22 mouse cellular contexts compared by ENCODE assay signal in genomic region chr6:97540458-97540857, GRCm38 (mm10).
DNase-seq lines count a peak whose midpoint lies in the region; ATAC-seq and TF ChIP-seq lines count a peak whose summit lies in the region.
"Had no signal": no experiment of that assay in that cellular context is flagged by ENCODE, and none has a peak within 500 bp of the region (broad histone marks: within the 10 kb centered on the region; RNA-seq: fewer than 3 reads in every experiment).

No protein-coding gene starts in this region.

- H3K9me3 ChIP-seq in forebrain, embryonic 13.5 days (replicated peaks) = no peaks in the 10 kb centered on the region
- H3K9me3 ChIP-seq in forebrain, embryonic 12.5 days = no peaks in the 10 kb centered on the region
- H3K9me3 ChIP-seq in forebrain, embryonic 15.5 days = no peaks in the 10 kb centered on the region
- no peaks in the 10 kb centered on the region for H3K9me3 ChIP-seq in forebrain, postnatal 0 days (ENCODE audit: low read length)
- H3K9me3 ChIP-seq in neural tube, embryonic 13.5 days = no peaks in the 10 kb centered on the region
- no peaks in the 10 kb centered on the region for H3K9me3 ChIP-seq in neural tube, embryonic 15.5 days (replicated peaks)
- H3K9me3 ChIP-seq: embryonic facial prominence, embryonic 10.5 days; embryonic facial prominence, embryonic 12.5 days had no signal

- no peaks in the 10 kb centered on the region for H3K36me3 ChIP-seq in forebrain, embryonic 13.5 days (ENCODE audit: poor library complexity, severe bottlenecking)
- no peaks in the 10 kb centered on the region for H3K36me3 ChIP-seq in forebrain, embryonic 12.5 days (replicated peaks)
- no peaks in the 10 kb centered on the region for H3K36me3 ChIP-seq in forebrain, embryonic 15.5 days
- H3K36me3 ChIP-seq in forebrain, postnatal 0 days (ENCODE audit: insufficient read depth) = no peaks in the 10 kb centered on the region
- H3K36me3 ChIP-seq in neural tube, embryonic 13.5 days = no peaks in the 10 kb centered on the region
- H3K36me3 ChIP-seq in neural tube, embryonic 15.5 days = no peaks in the 10 kb centered on the region
- H3K36me3 ChIP-seq: embryonic facial prominence, embryonic 10.5 days; embryonic facial prominence, embryonic 12.5 days; G1E had no signal

- 62% methylated on average over 2 of the region's 2 CpGs for WGBS in forebrain, embryonic 13.5 days
- 75% methylated on average over 2 of the region's 2 CpGs for WGBS in forebrain, embryonic 12.5 days
- WGBS in forebrain, embryonic 15.5 days = 43% methylated on average over 2 of the region's 2 CpGs
- 29% methylated on average over 2 of the region's 2 CpGs for WGBS in forebrain, postnatal 0 days
- 61% methylated on average over 2 of the region's 2 CpGs for WGBS in neural tube, embryonic 13.5 days
- 52% methylated on average over 2 of the region's 2 CpGs for WGBS in neural tube, embryonic 15.5 days

- 0 out of 2 replicates have a peak overlapping the region, but pooled peaks have one; percentile 31 for H3K27ac ChIP-seq in forebrain, embryonic 13.5 days
- H3K27ac ChIP-seq in forebrain, embryonic 12.5 days = no peak overlapping the region
- H3K27ac ChIP-seq in forebrain, embryonic 15.5 days (replicated peaks) = peak overlapping the region; percentile 44
- no peak overlapping the region for H3K27ac ChIP-seq in forebrain, postnatal 0 days (ENCODE audit: low read depth, low read length)
- H3K27ac ChIP-seq in neural tube, embryonic 13.5 days (replicated peaks) = peak overlapping the region; percentile 54; the same call in 1 of the 2 replicates
- H3K27ac ChIP-seq in neural tube, embryonic 15.5 days (replicated peaks) = no peak overlapping the region
- H3K27ac ChIP-seq: embryonic facial prominence, embryonic 10.5 days; embryonic facial prominence, embryonic 12.5 days had no signal

- peaks cover 20% of the 10 kb centered on the region for H3K4me1 ChIP-seq in forebrain, embryonic 13.5 days
- H3K4me1 ChIP-seq in forebrain, embryonic 12.5 days = peaks cover 7% of the 10 kb centered on the region; the same call in 1 of the 2 replicates
- peaks cover 34% of the 10 kb centered on the region for H3K4me1 ChIP-seq in forebrain, embryonic 15.5 days
- H3K4me1 ChIP-seq in forebrain, postnatal 0 days (ENCODE audit: insufficient read depth) = peaks cover 10% of the 10 kb centered on the region
- peaks cover 25% of the 10 kb centered on the region for H3K4me1 ChIP-seq in neural tube, embryonic 13.5 days (replicated peaks)
- H3K4me1 ChIP-seq in neural tube, embryonic 15.5 days = no peaks in the 10 kb centered on the region
- H3K4me1 ChIP-seq: embryonic facial prominence, embryonic 10.5 days; embryonic facial prominence, embryonic 12.5 days had no signal

- H3K9ac ChIP-seq in forebrain, embryonic 13.5 days = no peak overlapping the region
- H3K9ac ChIP-seq in forebrain, embryonic 12.5 days = no peak overlapping the region
- H3K9ac ChIP-seq in forebrain, embryonic 15.5 days (replicated peaks) = no peak overlapping the region
- no peak overlapping the region for H3K9ac ChIP-seq in forebrain, postnatal 0 days
- H3K9ac ChIP-seq in neural tube, embryonic 13.5 days = no peak overlapping the region
- H3K9ac ChIP-seq in neural tube, embryonic 15.5 days (replicated peaks) = no peak overlapping the region
- H3K9ac ChIP-seq: embryonic facial prominence, embryonic 12.5 days had no signal

- no peak for TF ChIP-seq CTCF in forebrain, postnatal 0 days (IDR thresholded peaks at IDR 0.05; ENCODE audit: low read depth)

- ATAC-seq in forebrain, embryonic 13.5 days = no peak
- ATAC-seq in forebrain, embryonic 12.5 days (ENCODE audit: low FRiP score) = no peak
- ATAC-seq in forebrain, embryonic 15.5 days (replicated peaks) = no peak
- no peak for ATAC-seq in forebrain, postnatal 0 days
- no peak for ATAC-seq in neural tube, embryonic 13.5 days (ENCODE audit: low read depth)
- no peak for ATAC-seq in neural tube, embryonic 15.5 days (ENCODE audit: low FRiP score)
- ATAC-seq: activated CD4-positive, CD25-positive, alpha-beta regulatory T cell, adult 4 months; CD4-positive, CD25-positive, alpha-beta regulatory T cell, adult 4 months; Patski had no signal

- no peak for DNase-seq in forebrain, postnatal 0 days
- DNase-seq: adrenal gland, adult 8-10 months; adrenal gland, postnatal 14 days; adrenal gland, postnatal 36 days; B cell, adult 2 months; cerebellum, adult 11 months; cerebellum, adult 18-20 months; cerebellum, adult 8-10 months; cerebellum, adult 9-11 months; cerebellum, postnatal 25 days had no signal

- H3K4me3 ChIP-seq in forebrain, embryonic 13.5 days = no peak overlapping the region
- H3K4me3 ChIP-seq in forebrain, embryonic 12.5 days (replicated peaks) = no peak overlapping the region
- H3K4me3 ChIP-seq in forebrain, embryonic 15.5 days = no peak overlapping the region
- H3K4me3 ChIP-seq in forebrain, postnatal 0 days (ENCODE audit: low read depth, low read length) = no peak overlapping the region
- no peak overlapping the region for H3K4me3 ChIP-seq in neural tube, embryonic 13.5 days
- H3K4me3 ChIP-seq in neural tube, embryonic 15.5 days (replicated peaks) = no peak overlapping the region
- H3K4me3 ChIP-seq: embryonic facial prominence, embryonic 10.5 days; embryonic facial prominence, embryonic 12.5 days had no signal

- H3K4me2 ChIP-seq in forebrain, embryonic 13.5 days = no peak overlapping the region
- no peak overlapping the region for H3K4me2 ChIP-seq in forebrain, embryonic 12.5 days
- no peak overlapping the region for H3K4me2 ChIP-seq in forebrain, embryonic 15.5 days (replicated peaks)
- no peak overlapping the region for H3K4me2 ChIP-seq in forebrain, postnatal 0 days (ENCODE audit: low read depth)
- no peak overlapping the region for H3K4me2 ChIP-seq in neural tube, embryonic 13.5 days
- H3K4me2 ChIP-seq in neural tube, embryonic 15.5 days = no peak overlapping the region
- H3K4me2 ChIP-seq: embryonic facial prominence, embryonic 12.5 days had no signal

- H3K27me3 ChIP-seq in forebrain, embryonic 13.5 days = no peaks in the 10 kb centered on the region
- H3K27me3 ChIP-seq in forebrain, embryonic 12.5 days = no peaks in the 10 kb centered on the region
- no peaks in the 10 kb centered on the region for H3K27me3 ChIP-seq in forebrain, embryonic 15.5 days
- H3K27me3 ChIP-seq in forebrain, postnatal 0 days (ENCODE audit: insufficient read depth, low read length) = no peaks in the 10 kb centered on the region
- no peaks in the 10 kb centered on the region for H3K27me3 ChIP-seq in neural tube, embryonic 13.5 days
- H3K27me3 ChIP-seq in neural tube, embryonic 15.5 days (replicated peaks) = no peaks in the 10 kb centered on the region
- H3K27me3 ChIP-seq: CH12.LX; embryonic facial prominence, embryonic 12.5 days had no signal

Comparison
In these comparisons a context has a peak if more than half of its experiments do, and no peak if none do; other contexts are left out.
1. H3K27ac ChIP-seq: peak in forebrain, embryonic 13.5 days (single experiment), forebrain, embryonic 15.5 days (single experiment) and neural tube, embryonic 13.5 days (single experiment); none in forebrain, embryonic 12.5 days (single experiment), forebrain, postnatal 0 days (single experiment) and neural tube, embryonic 15.5 days (single experiment).